Mouse (Mus musculus) cerebellum, adult 8-10 months (tissue): Measurements from ENCODE around the gene Camta1.

Source experiments
- DNase-seq: peaks from one replicate; pipeline ENCODE4 v3.0.0; 2022

The Camta1 gene

DNA sequence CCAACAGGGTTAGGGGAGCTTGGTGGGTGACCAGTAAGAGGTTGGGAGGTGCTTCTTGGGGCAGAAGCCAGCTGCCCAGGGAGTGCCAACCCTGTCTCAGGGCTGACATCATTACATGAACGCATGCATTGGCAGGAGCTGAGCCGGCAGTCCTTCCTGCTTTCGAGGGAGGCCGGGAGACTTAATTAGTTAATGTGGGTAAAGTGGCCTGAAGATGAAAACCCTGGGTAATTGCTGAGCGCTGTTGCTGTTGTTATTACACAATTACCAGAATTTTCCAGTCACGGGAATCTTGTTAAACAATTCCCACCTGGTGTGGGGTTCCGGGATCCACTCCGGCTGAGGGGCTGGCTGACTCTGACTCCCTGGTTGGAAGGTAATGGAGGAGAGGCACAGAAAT, 689.1 kb downstream of the Camta1 start:
- DNase-seq: no peak

DNA sequence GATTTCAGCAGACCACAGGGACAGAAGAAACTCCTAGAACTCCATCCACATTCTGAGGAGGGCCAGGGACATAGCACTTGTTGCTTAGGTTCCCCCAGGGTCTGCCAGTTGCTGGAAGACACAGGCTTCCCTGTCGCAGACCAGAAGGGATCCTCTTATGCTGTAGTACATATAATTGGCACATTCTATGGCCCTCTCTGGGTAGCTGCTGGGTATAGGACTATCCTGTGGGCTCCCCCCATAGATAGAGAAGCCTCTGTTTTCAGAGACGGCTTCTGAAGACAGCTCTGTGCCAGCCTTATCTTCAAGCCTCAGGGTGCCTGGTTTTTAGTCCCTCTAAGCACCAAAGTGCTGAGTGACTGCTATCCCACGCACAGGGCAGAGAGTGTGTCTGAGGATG, 690.6 kb downstream of the Camta1 start:
- no peak for DNase-seq

DNA sequence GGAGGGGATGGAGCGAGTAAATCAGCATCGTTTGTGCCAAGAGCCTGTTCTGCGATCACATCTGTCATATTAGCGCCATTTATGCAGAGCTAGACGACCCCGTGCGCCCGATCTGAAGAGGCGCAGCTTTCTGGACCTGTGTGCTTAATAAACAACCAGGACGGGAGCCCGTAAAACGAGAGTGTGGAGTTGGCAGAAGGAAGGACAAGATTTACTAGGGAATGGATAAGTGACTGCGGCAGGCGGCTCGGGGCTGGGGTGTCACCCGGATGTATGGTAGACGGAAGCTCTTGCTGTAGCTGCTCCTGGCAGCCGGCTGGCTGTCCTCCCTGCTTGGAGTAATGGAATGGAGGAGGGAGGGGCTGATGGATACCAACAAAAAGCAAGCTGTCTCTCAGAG, 691.0 kb downstream of the Camta1 start:
- no peak for DNase-seq

GRCm38 (mm10) chr4:151166969-151167368, 694.7 kb downstream of the Camta1 start:
- no peak for DNase-seq

GRCm38 (mm10) chr4:151165539-151165938, 696.1 kb downstream of the Camta1 start:
- DNase-seq: peak; percentile 98

DNA sequence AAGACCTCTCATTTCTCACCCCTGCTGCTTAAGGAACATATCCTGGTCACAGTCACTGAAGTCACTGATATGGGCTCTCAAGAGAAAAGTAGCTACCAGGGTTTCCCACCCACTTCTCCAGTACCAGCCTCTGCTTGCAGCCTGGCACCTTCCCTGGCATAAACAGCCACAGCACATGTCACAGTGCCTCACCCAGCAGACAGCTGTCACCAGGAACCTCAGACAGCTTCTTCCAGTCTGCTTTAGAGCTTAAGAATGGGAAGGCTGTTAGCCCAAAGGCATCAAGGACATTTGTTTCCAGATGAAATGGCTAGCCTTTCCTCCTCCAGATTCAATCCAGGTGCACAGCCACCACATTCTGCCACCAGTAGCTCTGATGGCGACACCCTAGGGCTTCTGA, 697.4 kb downstream of the Camta1 start:
- DNase-seq: no peak

DNA sequence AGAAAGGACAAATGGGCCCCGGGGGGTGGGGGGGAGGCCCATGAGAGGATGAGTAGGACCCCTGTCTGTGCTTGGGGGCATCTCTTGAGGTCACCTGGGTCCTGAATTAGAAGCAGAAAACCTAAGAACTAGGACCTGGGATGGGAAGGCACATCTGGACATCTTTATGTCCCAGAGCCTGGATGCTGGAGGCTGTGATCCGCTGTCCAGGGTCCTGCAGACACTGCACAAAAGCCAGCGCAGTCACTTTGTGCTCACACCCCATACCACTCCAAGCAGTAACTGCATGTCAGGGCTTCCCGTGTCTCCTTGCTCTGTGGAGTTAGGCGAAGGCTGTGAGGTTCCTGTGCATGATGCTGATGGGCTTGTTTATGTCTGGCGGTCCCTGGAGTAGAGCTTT, 699.8 kb downstream of the Camta1 start:
- DNase-seq: no peak

- DNase-seq: no peak
These were observed 700.7 kb downstream of the Camta1 start for GRCm38 (mm10) chr4:151160932-151161331.

DNA sequence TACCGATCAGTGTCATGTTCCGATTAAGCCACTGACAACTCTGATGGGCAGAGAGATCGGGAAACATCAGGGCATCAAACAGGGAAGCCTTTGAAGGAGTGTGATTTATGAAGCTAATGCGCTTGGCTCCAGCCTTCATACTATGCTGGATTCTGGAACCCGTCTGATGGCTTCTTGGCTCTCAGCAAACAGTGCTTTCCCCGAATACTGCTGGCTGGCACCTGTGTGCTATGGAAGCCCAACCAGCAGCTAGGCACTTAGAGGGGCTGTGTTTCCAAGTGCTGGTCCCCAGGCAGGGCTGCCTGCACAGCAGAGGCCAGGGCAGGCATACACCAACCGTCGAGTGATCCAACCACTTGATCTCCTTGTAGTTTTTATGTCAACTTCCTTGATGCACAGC, 701.2 kb downstream of the Camta1 start:
- DNase-seq: no peak

DNA sequence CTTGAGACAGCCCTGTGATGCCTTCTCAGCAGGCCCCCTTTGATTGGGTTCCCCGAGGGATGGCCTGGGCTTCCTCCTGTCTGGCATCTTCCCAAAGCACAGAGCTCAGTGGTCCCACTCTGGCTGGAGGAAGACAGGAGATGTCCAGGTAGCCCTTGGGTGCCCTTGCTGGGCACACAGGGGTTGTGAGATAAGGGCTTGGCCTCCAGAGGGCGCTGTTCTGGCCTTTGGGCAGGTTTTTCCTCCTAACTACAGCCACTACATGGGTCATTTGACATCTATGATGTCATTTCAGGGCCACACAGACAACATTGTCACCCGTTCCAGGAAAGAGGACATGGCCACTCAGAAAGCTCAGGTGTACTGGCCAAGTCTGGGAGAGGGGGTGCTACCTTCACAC, 703.4 kb downstream of the Camta1 start:
- no peak for DNase-seq

DNA sequence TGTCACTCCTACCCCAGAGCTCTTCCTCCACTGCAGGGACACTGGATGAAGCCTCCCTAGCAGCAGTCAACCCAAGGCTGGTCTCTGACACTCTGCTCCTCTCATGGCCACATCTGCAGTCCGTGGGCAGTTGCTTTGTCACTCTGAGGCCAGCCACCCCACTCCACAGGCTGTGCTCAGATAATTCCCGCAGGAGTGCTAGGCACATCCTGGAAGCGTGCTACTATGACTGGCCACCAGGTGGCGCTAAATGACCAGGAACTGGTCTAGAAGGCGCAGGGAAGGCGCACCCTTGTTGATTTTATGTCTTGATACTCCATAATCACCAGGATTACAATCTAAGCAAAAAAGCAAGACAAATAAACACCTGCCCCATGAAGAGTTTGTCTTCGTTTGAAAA, 704.8 kb downstream of the Camta1 start:
- peak; percentile 90 for DNase-seq

GRCm38 (mm10) chr4:151155587-151155986, 706.1 kb downstream of the Camta1 start:
- no peak for DNase-seq

DNA sequence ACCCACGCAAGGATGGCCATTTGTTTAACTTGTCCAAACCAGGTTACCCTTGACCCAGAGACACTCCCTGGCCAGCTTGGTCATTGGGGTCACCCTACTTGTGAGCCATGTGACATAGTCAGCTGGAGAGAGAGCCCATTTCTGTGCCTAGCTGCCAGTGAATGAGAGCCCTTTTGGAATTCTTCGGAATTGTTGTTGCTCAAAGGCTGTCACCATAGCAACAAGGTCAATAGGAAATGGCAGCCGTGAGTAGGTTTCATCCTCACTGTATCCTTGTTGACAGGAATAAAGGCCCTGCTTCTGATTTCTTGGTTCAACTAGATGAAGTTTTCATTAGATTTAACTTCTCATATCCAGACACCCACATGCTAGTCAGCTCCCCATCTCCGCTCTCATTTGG, 707.4 kb downstream of the Camta1 start:
- no peak for DNase-seq

- no peak for DNase-seq
These were observed 709.7 kb downstream of the Camta1 start for GRCm38 (mm10) chr4:151152010-151152409.

DNA sequence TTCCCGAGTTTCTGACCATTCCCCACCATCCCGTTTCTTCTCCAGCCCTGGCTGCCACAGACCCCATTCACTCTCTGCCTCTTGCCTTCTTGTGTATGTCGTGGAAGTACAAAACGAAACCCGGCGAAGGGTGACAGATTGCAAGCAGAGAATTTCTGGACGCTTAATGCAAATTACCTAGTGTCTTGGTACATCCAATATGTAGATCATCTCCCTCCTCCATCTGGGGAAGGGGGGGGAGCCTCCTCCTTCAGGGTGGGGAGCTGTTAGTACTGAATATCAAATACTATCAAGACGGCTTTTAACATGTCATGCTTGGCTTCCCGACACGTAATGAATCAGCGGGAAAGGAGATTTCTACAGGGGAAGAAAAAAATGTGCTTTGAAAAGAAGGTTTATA, 710.8 kb downstream of the Camta1 start:
- DNase-seq: no peak

DNA sequence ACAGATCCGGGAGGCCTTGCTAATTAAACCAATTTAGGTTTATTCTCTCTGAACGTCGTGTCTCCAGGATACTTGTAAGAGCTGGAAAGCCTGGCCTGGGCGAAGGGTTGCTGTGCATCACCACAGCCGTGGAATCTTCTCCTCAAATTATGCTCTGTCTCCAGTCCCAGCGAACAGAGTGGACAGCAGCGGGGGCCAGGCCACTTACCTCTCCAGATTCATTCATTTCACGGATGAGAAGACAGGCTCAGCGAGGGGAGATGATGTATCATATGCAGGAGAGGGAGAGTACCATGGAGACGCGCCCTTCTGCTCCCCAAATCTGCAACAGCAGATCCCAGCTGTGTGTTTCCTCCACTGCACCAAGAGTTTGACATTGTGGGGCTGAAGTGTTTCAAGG, 711.6 kb downstream of the Camta1 start:
- DNase-seq: no peak

GRCm38 (mm10) chr4:151147541-151147940, 714.1 kb downstream of the Camta1 start:
- no peak for DNase-seq

DNA sequence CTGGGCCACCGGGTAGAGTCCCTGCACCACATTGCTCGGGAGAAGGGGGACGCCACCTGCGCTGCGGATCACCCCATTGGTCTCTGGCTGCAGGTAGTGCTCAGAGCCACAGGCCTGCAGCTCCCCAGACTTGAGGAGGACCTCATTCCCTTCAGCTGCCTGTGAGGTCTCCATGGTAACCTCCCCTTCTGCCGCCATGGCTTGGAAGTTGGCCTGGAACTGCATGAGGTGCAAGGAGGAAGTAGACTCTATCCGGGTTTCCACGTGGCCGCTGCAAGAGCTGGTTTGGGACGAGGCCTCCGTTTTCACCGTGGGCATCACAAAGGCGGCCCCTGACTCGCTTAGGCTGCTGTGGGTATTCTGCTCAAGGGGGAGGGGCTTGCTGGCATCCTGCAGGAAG, 717.6 kb downstream of the Camta1 start:
- no peak for DNase-seq

- peak; percentile 99 for DNase-seq
These were observed 720.3 kb downstream of the Camta1 start for GRCm38 (mm10) chr4:151141196-151141880.

- peak; percentile 69 for DNase-seq
These were observed 721.2 kb downstream of the Camta1 start for GRCm38 (mm10) chr4:151140368-151140982.

DNA sequence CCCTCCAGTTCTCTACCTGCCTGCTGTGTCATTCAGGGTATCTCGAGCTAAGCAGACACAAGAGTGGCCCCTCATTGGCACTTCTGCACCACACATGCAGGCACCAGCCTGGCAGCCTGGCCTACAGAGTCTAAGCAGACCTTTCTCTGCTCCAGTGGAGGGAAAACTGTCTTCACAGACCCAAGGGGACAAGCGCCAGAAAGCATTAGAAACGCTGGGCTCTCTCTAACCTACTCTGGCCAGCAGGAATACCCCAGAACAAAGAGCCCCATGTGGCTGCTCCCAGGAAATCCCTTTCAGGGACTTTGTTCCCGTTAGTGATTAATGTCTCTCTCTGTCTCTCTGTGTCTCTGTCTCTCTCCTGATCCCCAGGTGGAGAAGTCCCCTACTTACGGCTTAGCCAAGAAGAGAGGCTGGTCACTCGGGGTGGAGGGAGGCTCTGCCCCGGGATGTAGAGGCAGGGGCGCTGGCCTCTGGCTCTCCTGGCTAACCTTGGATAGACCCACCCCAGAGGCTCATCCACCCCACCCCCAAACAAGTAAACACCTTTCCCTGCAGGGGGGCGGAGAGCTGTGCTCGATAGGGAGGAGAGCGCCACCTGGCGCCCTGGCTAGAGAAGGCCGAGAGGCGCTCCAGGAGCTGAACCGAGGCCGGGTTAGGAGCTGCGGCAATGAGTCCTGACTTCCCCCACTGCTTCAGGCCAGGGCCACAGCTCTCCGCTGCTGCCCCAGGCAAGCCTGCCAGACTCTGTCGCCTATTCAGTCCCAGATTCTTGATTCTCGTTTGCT, 722.4 kb downstream of the Camta1 start:
- DNase-seq: peak; percentile 94

GRCm38 (mm10) chr4:151138586-151138985, 723.1 kb downstream of the Camta1 start:
- peak; percentile 36 for DNase-seq

DNA sequence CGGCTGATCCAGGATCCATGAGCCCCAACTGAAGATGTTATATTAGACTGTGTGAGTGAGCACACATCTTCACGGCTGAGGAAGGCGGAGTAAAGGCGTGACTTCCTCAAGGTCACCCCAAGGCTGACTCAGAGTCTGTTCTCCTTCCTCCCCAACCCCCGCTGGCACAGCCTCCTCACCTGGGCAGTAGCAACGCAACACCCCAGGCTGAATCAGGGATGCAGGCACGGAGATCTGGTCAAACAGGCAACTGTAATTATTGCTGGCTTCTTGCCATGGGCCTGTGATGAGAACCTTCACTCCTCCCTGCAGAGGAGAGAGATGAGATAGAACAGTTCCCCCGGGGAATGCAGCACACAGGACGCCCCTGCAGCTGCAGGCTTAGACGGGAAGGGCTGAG, 723.5 kb downstream of the Camta1 start:
- DNase-seq: peak; percentile 65

- no peak for DNase-seq
These were observed 724.0 kb downstream of the Camta1 start for GRCm38 (mm10) chr4:151137701-151138100.
